In genomic region chr10:81642648-81643448, GRCm38 (mm10) we compare ENCODE assay signal across 1 mouse cellular context.
TF ChIP-seq lines count a peak whose summit lies in the region.

No protein-coding gene starts in this region.

TF ChIP-seq in MEL, 35 proteins besides CTCF, POLR2A, EP300 and RAD21 (continued from another document):
- TF ChIP-seq NELFE (IDR thresholded peaks at IDR 0.05; ENCODE audit: low read depth, low read length) (no peak), POLR2AphosphoS5 (IDR thresholded peaks at IDR 0.05; ENCODE audit: borderline replicate concordance, low read depth, low read length) (no peak), ZC3H11A (IDR thresholded peaks at IDR 0.05; ENCODE audit: low read depth, low read length) (no peak), MXI1 (IDR thresholded peaks at IDR 0.05; ENCODE audit: low read depth, low read length) (no peak), SIN3A (IDR thresholded peaks at IDR 0.05; ENCODE audit: low read length) (peak; percentile 25; the same call in 1 of the 2 replicates), JUND (IDR thresholded peaks at IDR 0.05; ENCODE audit: low read depth, low read length) (no peak), BHLHE40 (IDR thresholded peaks at IDR 0.05; ENCODE audit: borderline replicate concordance, low read depth, low read length) (no peak), TAL1 (IDR thresholded peaks at IDR 0.05; ENCODE audit: low read length) (no peak), POLR2AphosphoS2 (IDR thresholded peaks at IDR 0.05; ENCODE audit: low read length) (no peak), UBTF (IDR thresholded peaks at IDR 0.05; ENCODE audit: borderline replicate concordance, insufficient read depth, low read depth, low read length) (0 out of 2 replicates have a peak, but pooled peaks have one; percentile 53), MAX (IDR thresholded peaks at IDR 0.05; ENCODE audit: low read length) (no peak), CHD2 (IDR thresholded peaks at IDR 0.05; ENCODE audit: low read length) (no peak), ZMIZ1 (IDR thresholded peaks at IDR 0.05; ENCODE audit: low read depth, low read length) (no peak), GABPA (IDR thresholded peaks at IDR 0.05; ENCODE audit: low read depth, low read length) (no peak), USF1 (IDR thresholded peaks at IDR 0.05; ENCODE audit: low read depth, low read length) (no peak), ETS1 (IDR thresholded peaks at IDR 0.05; ENCODE audit: low read depth, low read length) (no peak), MYC (IDR thresholded peaks at IDR 0.05; ENCODE audit: low read depth, low read length) (no peak), MAFK (IDR thresholded peaks at IDR 0.05; ENCODE audit: borderline replicate concordance, low read depth, low read length) (no peak)
TF ChIP-seq in MEL: peak in this region for 3.
